Mouse (Mus musculus) CH12.LX (cell line): Measurements from ENCODE around the gene Ear14. TPM values are rescaled to one million over a fixed set of nuclear protein-coding genes. Genes with fewer than 3 reads are reported as not detected.
"Not testable (repeated sequence)": the region's sequence is repeated elsewhere in the genome, so short reads cannot be mapped to it uniquely, and the experiment has no call there.

Experiments used
- DNase-seq: peaks from one replicate; pipeline ENCODE4 v3.0.0-alpha.2; 2013; ENCODE audit errors: extremely low read depth
- H3K27ac ChIP-seq: 2 replicates; pipeline ENCODE4 v1.5.1; 2012; ENCODE audit warnings: low read depth, mild to moderate bottlenecking, control low read depth, moderate library complexity; ENCODE audit not compliant: insufficient read depth
- H3K27me3 ChIP-seq: replicated peaks from 2 replicates; pipeline ENCODE3; 2012; ENCODE audit warnings: inconsistent platforms
- H3K36me3 ChIP-seq, 2 experiments: replicated peaks in 1 of 2; 2 replicates each; pipeline versions ENCODE3 to v1.6.1; 2012; ENCODE audit warnings: inconsistent platforms in 1 of 2, low read length in 1 of 2, mild to moderate bottlenecking in 1 of 2, mixed read lengths in 1 of 2, moderate library complexity in 1 of 2; ENCODE audit not compliant: control insufficient read depth in 1 of 2, insufficient read depth in 1 of 2
- H3K4me1 ChIP-seq, 2 experiments: 2 replicates each; pipeline ENCODE4 v1.6.1; 2012; ENCODE audit warnings: inconsistent platforms in 1 of 2, moderate library complexity in 1 of 2; ENCODE audit not compliant: insufficient read depth in 2 of 2, control insufficient read depth in 1 of 2
- H3K4me2 ChIP-seq: 2 replicates; pipeline ENCODE4 v1.6.1; 2012; ENCODE audit warnings: low read depth, mild to moderate bottlenecking, control low read depth; ENCODE audit not compliant: poor library complexity, insufficient read depth, severe bottlenecking
- H3K4me3 ChIP-seq, 3 experiments: fragments of 150-350 bp in 1 of 3; sonication (generic) in 1 of 3; replicated peaks in 1 of 3; 2 replicates each; pipeline versions ENCODE3 to v1.5.1; 2011 to 2012; ENCODE audit warnings: low read depth in 2 of 3, low read length in 2 of 3, mild to moderate bottlenecking in 2 of 3, moderate library complexity in 2 of 3, control low read depth in 1 of 3, improper control_type of control experiment in 1 of 3, inconsistent platforms in 1 of 3, mixed read lengths in 1 of 3; ENCODE audit not compliant: poor library complexity in 1 of 3
- H3K79me2 ChIP-seq: replicated peaks from 2 replicates; pipeline ENCODE4 v1.6.1; 2012; ENCODE audit warnings: mild to moderate bottlenecking, moderate library complexity; ENCODE audit not compliant: control insufficient read depth, poor library complexity, insufficient read depth, severe bottlenecking; ENCODE audit errors: extremely low read depth
- H3K9ac ChIP-seq: 2 replicates; pipeline ENCODE4 v1.6.1; 2012; ENCODE audit warnings: low read depth, mild to moderate bottlenecking, control low read depth, moderate library complexity; ENCODE audit not compliant: insufficient read depth
- H3K9me3 ChIP-seq: replicated peaks from 2 replicates; pipeline ENCODE3; 2012; ENCODE audit warnings: low read length, inconsistent platforms, mixed read lengths
- BHLHE40 ChIP-seq: IDR thresholded peaks from 2 replicates; pipeline ENCODE4 v1.6.1; 2011; ENCODE audit warnings: mild to moderate bottlenecking, low read depth, low read length, improper control_type of control experiment
- EP300 ChIP-seq: IDR thresholded peaks from 2 replicates; pipeline ENCODE4 v1.6.1; 2011; ENCODE audit warnings: low read length, improper control_type of control experiment
- IRF4 ChIP-seq: IDR thresholded peaks from 2 replicates; pipeline ENCODE4 v1.6.1; 2014; ENCODE audit warnings: low read depth, mild to moderate bottlenecking, inconsistent platforms, low read length, improper control_type of control experiment
- JUN ChIP-seq: IDR thresholded peaks from 2 replicates; pipeline ENCODE4 v1.6.1; 2011; ENCODE audit warnings: low read depth, mild to moderate bottlenecking, low read length, improper control_type of control experiment, moderate library complexity; ENCODE audit not compliant: insufficient read depth
- JUND ChIP-seq: conservative IDR thresholded peaks from 2 replicates; pipeline ENCODE4 v1.6.1; 2011; ENCODE audit warnings: low read depth, low read length, improper control_type of control experiment
- MEF2A ChIP-seq: IDR thresholded peaks from 2 replicates; pipeline ENCODE4 v1.6.1; 2014; ENCODE audit warnings: low read depth, mild to moderate bottlenecking, inconsistent platforms, low read length, improper control_type of control experiment, borderline replicate concordance
- TCF12 ChIP-seq: IDR thresholded peaks from 2 replicates; pipeline ENCODE4 v1.6.1; 2014; ENCODE audit warnings: low read depth, mild to moderate bottlenecking, inconsistent platforms, low read length, improper control_type of control experiment
- ZKSCAN1 ChIP-seq: IDR thresholded peaks from 2 replicates; pipeline ENCODE4 v1.6.1; 2012; ENCODE audit warnings: low read depth, inconsistent platforms, low read length, improper control_type of control experiment, borderline replicate concordance
- ZNF384 ChIP-seq: IDR thresholded peaks from 2 replicates; pipeline ENCODE4 v1.6.1; 2012; ENCODE audit warnings: low read depth, low read length, improper control_type of control experiment, inconsistent platforms
- dilution Hi-C: fragments of 300-500 bp; cut with MboI; formaldehyde crosslinking; loops from 2 replicates; pipeline ENCODE4 v1.14.3; 2020; ENCODE audit warnings: low sequenced_read_pairs; ENCODE audit not compliant: extremely low pct_unique_long_range_greater_than_20kb, extremely low pct_ligation_motif_present
- in situ Hi-C: fragments of 300-500 bp; cut with MboI; formaldehyde crosslinking; loops from 3 replicates; pipeline ENCODE4 v1.14.3; 2019; ENCODE audit warnings: low sequenced_read_pairs, low pct_ligation_motif_present, low pct_unique_long_range_greater_than_20kb, mixed read lengths
- polyA plus RNA-seq: library from polyadenylated mRNA; unstranded; fragments of >175 nt; gene quantifications from 2 replicates; pipeline ENCODE4 v1.2.1, GENCODE M21; 2012; ENCODE audit warnings: low read depth; ENCODE audit not compliant: insufficient read length
- total RNA-seq, 2 experiments: library from RNA; depleted of rRNA; stranded (reverse); fragments of 300-350 nt in 1 of 2; fragments of >200 nt in 1 of 2; gene quantifications; 2 replicates each; pipeline ENCODE4 v1.2.3; 2012 to 2014

Ear14 gene
- total and polyA plus RNA-seq, 3 experiments = not detected

DNA sequence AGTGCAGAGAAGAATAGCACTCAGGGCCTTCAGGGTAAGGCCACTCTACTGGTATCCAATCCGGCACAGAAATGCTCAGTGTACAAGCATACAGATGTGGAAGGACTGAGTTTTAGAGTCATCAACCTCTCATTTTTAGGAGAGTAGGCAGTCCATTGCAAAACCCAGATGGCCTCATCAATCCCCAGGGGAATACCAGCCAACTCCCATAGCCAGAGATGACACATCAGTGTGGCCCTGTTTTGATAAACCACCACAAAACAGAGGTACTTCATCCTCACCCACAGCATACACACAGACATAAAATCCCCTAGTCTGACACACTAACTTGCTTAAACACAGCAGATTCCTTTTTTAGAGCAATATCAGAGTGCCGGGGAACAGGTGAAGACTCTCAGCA, 2.7 kb upstream of the Ear14 start (continued):
- TF ChIP-seq ZNF384 = no peak
- TF ChIP-seq JUND = peak; percentile 45; the same call in 1 of the 2 replicates
- TF ChIP-seq ZKSCAN1 = no peak
- peak; percentile 74; the same call in 1 of the 2 replicates for TF ChIP-seq TCF12

DNA sequence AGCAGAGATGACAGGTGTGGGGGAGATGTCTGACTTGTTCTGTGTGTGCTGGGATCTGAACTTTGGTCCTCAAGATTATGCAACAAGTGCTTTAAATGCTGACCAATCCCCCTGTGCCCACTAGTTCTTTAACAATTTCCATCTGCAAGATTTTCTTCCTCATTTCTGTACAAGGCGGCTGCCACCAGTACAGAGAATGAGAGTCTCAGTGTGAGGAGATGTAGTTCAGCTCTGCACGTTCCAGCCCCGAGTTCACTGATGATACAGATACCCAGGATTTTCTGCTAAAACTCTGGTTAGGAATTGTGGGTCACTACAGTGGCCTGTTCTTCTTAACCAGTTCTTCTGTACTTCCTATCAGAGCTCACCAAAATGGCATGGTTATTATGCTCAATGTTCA, 16.9 kb downstream of the Ear14 start:
- H3K79me2 ChIP-seq, H3K4me2 ChIP-seq, H3K4me3 ChIP-seq, H3K9me3 ChIP-seq, dilution Hi-C loops, H3K27me3 ChIP-seq, H3K9ac ChIP-seq, DNase-seq, H3K36me3 ChIP-seq, H3K27ac ChIP-seq, in situ Hi-C loops, H3K4me1 ChIP-seq: not testable (repeated sequence)

DNA sequence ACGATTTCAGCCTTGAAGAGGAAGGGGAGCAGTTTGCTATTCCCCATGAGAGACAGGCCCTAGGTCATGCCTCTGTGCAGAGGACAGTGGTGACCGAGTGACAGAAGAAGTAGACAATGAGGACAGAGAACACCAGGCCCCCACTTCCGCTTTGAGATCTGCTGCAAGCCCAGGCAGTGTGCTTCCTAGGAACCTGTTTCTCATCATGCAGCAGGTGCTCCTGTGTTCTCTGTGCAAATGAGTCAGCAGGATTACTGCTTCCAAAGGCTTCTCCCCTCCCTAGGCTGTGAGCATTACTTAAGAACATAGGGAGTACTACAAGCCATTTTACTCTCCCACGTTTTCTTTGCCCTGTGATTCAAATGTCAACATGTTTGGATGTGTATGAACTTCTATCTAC, 26.5 kb downstream of the Ear14 start:
- H3K27me3 ChIP-seq, H3K27ac ChIP-seq, H3K79me2 ChIP-seq, H3K36me3 ChIP-seq, dilution Hi-C loops, DNase-seq, H3K4me3 ChIP-seq, H3K4me1 ChIP-seq, H3K9me3 ChIP-seq, H3K4me2 ChIP-seq, in situ Hi-C loops, H3K9ac ChIP-seq: not testable (repeated sequence)

DNA sequence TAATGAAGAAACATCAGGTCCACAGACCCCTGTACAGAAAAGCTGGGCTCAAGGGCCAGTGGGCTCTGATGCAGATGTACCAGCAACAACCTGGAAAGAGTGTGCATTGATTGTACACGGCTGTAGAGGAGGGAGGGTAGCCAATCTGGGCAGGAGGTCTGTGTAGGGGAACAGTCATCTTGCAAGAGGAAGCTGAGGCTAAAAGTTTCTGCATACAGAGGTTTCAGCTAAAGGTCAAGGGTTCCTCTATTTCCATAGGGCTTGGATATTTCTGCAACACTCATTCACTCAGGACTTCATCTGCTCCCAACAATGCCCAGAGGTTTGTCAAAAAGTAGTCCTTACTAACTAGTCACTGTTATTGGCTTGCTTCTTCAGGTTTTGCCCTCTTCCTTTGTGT, 34.3 kb downstream of the Ear14 start:
- H3K9me3 ChIP-seq, H3K36me3 ChIP-seq, H3K27me3 ChIP-seq, H3K79me2 ChIP-seq, in situ Hi-C loops, H3K9ac ChIP-seq, dilution Hi-C loops, H3K4me3 ChIP-seq: not testable (repeated sequence)
- DNase-seq = peak; percentile 66
- Histone ChIP-seq H3K4me1 (peaks cover 11 to 43% of the 10 kb centered on the region in 2 experiments), H3K4me2 (peak overlapping the region; percentile 2; the same call in 1 of the 2 replicates), H3K27ac (peak overlapping the region; percentile 50; the same call in 1 of the 2 replicates)
- TF ChIP-seq EP300 (peak; percentile 87), JUN (peak; percentile 60), IRF4 (peak; percentile 94), MEF2A (peak; percentile 30; the same call in 1 of the 2 replicates), BHLHE40 (0 out of 2 replicates have a peak, but pooled peaks have one; percentile 17), TCF12 (peak; percentile 50), JUND (peak; percentile 74)
